Mouse (Mus musculus) c-Kit-positive CD71-positive TER-119-negative erythroid progenitor cells, embryonic 14.5 days (primary cell): Measurements from ENCODE around the gene Etv5.

ENCODE experiments used
- DNase-seq: peaks from one replicate; pipeline ENCODE4 v3.0.0-alpha.2; 2013; ENCODE audit warnings: low read depth

Etv5 gene

DNA sequence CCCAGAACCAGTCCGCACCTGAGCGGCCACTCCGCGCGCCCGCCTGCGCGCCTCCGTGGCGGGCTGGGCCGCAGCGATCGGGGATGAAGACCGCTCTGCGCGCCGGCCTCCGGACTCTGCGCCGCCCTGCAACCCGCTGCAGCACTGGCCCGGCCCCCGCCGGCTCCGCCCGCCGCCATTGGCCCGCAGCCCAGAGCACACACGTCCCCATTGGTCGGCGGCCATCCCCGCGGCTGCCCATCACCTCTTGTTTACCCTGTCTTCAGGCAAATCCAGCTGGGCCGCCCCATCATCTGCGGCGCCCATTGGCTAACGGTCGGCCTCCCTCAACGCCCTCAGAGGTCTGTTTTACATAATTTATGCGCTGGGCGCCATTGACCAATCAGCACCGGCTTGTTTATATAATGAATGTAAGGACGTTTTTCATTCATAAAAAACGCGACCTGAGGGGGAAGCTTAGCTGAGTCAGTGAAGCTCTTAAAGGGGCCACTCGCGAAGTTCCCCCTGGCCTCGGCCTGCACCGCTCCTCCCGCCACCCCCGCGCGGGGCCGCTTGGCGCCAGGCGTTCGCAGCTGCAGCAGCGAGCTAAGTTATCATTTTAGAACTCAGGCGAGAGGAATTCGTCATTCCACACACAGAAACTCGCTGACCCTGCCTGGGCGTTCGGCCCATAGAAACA, at the start of gene Etv5:
Gene Etv5, minus strand, starts transcription at position 221 of the 679 bp plus-strand sequence.
- DNase-seq, result peak; percentile 97

- DNase-seq, result no peak
Measured at GRCm38 (mm10) chr16:22483900-22484299, 44.4 kb upstream of the Etv5 start.

- DNase-seq, result no peak
Measured at GRCm38 (mm10) chr16:22479322-22479721, 39.8 kb upstream of the Etv5 start.

DNA sequence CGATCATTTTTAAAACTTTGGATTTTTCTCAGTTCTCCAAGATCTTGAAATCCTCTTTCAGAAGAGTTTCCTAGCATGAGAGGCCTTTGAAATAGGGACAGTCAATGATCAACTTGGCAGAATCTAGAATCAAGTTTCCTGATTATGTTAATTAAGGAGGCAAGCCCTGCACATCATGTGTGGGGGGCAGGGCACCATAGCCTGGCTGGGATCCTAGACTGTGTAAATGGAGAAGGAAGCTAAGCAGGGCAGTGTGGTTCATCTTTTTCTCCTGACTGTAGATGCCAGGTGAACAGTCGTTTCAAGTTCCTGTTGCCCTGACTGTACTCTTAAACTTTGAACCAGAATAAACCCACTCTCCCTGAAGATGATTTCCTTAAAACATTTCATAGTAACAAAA, 32.2 kb upstream of the Etv5 start:
- DNase-seq, result no peak

DNA sequence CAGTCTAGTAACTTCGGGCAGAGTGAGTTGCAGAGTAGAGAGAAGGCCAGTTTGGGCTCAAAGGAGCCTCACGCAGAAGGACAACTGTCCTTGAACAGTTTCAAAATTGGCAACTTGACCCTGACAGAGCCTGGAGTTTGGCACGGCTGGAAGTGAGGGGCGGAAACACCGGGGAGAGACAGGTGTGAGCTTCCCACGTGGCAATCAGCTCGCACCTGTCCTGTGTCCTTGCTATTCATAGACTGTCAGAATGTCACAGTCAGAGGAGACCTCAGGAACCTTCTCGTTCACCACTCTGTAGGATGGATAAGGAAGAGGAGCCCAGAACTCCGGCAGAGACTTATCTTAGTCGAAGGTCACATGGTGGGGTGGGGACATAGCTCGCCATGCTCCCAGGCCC, 29.9 kb upstream of the Etv5 start:
- DNase-seq, result no peak

- no peak for DNase-seq
Measured at GRCm38 (mm10) chr16:22467111-22467510, 27.6 kb upstream of the Etv5 start.

DNA sequence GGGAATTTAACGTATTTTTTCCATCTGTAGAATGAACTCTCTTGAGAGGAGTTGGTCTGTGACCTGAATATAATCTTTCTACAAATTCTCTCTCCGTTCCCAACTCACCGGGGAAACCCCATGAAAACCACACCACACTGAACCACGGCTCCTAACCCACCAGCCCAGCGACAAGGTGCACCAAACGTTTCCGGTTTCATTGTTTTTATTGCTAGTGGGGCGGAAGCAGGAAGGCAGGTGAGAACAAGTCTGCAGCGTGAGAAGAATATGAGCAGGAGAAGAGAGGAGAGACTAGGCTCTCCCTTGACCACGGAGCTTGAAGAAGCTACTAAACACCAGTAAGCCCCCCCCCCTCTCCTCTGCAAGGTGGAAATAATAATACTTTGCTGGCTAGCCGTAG, 26.9 kb upstream of the Etv5 start:
- no peak for DNase-seq

GRCm38 (mm10) chr16:22462220-22462619, 22.7 kb upstream of the Etv5 start:
- no peak for DNase-seq

GRCm38 (mm10) chr16:22461728-22462127, 22.2 kb upstream of the Etv5 start:
- no peak for DNase-seq

DNA sequence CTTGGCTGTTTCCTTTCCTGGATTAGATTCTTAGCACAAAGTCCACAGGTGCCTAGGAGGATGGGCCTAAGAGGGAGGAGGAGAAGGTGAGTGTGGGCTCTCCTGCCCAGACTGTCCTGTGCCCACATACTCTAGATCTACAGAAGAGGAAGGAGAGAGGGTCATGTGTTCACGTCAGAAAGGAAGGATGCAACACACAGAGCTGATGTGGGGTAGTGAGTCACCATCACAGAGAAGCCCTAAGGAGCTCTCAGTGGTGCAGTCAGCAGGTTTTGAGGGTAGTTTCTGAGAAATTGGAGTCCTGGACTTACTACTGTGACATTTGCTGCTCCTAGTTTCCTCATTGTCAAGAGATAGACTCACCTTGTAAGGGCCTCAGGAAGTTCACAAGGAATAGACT, 21.4 kb upstream of the Etv5 start:
- no peak for DNase-seq

DNA sequence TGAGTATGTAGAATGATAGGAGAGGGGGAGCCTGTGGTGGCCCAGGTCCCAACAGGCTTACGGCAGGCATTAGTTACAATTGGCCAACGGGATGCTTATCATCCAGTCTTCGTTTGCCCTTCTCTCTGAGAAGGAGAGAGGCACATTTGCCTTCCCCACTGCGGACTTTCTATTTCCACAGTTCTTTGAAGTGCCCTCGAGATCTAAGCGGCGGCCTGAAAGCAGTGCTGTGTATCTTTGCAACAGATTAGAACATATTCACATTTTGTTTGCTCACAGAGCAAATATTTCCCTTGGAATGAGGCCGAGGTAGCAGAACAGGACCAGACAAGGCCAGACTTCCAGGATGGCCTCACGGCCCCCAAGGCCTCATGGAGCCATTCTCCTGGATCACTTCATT, 12.6 kb upstream of the Etv5 start:
- no peak for DNase-seq

DNA sequence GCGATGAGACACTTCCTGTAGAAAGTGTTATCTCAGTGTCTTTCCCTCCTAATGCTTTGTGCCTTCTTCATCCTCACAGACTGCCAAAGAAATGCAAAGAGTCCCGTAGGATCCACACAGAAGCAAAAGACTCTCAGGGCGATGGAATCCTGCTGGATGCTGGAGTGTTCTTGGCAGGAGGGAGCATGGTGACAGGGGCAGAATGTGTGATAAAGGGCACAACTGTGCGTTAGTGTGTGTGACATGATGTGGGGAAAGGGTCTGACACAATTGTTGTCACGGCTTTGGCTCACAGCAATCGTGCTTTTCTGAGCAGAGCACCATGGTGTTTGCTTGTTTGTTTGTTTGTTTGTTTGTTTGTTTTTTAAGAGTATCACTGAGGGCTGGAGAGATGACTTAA, 8.6 kb upstream of the Etv5 start:
- DNase-seq, result no peak

- DNase-seq, result no peak
Measured at GRCm38 (mm10) chr16:22444786-22445185, 5.3 kb upstream of the Etv5 start.

- DNase-seq, result no peak
Measured at GRCm38 (mm10) chr16:22442202-22442601, 2.7 kb upstream of the Etv5 start.

GRCm38 (mm10) chr16:22441317-22441716, 1.8 kb upstream of the Etv5 start:
- DNase-seq, result no peak

DNA sequence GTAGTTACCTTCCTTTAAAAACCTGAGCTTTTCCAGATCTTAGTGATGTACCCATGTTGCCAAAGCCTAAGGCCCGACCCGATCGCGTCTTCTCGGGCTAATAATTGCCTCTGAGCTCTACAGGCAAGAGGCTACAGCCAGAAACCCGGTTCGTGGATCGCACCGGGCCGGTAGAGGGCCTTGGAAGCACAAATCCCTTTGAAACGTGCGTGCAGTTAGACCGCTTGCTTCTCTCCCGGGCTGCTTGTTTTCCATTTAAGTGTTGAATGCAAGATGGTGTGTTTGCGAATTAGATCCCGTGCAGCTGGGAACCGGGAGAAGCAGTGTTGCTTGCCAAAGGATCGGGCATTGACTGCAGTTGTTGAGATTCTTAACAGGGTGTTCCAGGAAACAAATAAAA, 750 bp upstream of the Etv5 start:
- DNase-seq, result no peak

DNA sequence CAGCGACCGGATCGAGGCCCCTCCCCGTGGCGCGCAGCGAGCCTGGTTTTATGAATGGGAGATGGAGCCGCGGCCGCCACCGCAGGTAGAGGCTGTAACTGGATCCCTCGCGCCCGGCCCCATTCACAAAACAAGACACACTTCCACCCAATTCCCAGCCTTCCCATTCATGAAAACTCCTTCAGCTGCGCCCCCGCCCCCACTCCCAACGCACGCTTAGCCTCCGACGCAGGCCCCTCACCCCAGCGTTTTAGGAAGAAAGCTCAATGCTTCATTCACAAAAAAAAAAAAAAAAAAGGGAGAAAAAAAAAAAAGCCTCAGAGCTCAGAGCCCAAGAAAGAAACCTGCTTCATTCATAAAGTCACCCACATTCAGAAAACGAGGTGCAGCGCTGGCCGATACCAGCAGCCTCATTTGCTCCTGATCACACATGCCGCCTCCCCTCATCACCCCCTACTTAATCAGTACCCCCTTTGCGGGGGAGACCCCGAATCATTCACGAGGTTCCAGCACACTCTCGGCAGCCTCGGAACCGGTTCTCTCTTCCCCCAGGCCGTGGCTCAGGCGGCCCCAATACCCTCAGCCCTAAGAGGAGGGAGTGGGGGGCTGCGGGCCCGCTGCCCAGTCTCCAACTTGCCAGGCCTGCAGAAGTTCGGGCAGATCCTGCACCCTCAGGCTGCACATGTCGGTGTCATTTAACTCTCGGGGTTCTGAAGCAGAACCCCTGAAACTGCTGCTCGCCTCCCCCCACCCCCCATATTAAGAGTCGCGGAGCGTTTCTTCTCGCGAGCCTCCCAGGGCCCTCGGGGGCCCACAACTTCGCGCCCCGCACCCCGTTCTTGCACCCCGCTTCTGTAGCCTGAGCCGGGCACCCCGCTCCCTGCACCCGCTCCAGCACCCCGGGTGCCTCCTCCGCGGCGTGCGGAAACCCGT, 812 bp downstream of the Etv5 start:
- peak; percentile 50 for DNase-seq

GRCm38 (mm10) chr16:22436106-22436505, 3.4 kb downstream of the Etv5 start:
- no peak for DNase-seq

DNA sequence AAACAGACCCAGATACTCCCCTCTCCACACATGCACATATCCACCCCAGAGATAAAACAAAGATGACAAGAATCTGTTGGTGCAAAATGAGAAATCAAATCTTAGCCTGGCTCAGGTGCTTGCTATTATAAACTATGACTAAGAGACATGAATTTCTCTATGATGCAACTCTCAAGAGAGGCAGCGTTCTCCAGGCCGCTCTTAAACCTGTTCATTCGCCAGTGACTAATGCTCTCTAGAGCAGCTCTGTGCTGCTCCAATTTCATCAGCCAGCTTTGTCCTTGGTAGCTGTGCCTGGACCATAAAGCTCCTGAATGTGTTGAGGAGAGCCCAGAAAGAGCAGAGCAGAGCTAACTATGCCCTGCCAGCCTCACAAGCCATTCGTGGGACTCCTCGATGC, 5.0 kb downstream of the Etv5 start:
- DNase-seq, result no peak

GRCm38 (mm10) chr16:22433944-22434343, 5.6 kb downstream of the Etv5 start:
- DNase-seq, result no peak

- DNase-seq, result no peak
Measured at GRCm38 (mm10) chr16:22431773-22432172, 7.7 kb downstream of the Etv5 start.

- no peak for DNase-seq
Measured at GRCm38 (mm10) chr16:22431335-22431734, 8.2 kb downstream of the Etv5 start.

- DNase-seq, result no peak
Measured at GRCm38 (mm10) chr16:22430211-22430951, 9.1 kb downstream of the Etv5 start.
